Mouse (Mus musculus) adrenal gland, postnatal 4 days (tissue): ENCODE results near the gene Gatb. TPM values are rescaled to one million over a fixed set of nuclear protein-coding genes. Genes with fewer than 3 reads are reported as not detected.

Experiments
- DNase-seq, 2 experiments: peaks; one replicate each; pipeline ENCODE4 v3.0.0; 2021 to 2022; ENCODE audit warnings: low spot score in 2 of 2, mixed read lengths in 2 of 2
- total RNA-seq, 2 experiments: library from RNA; stranded (reverse); gene quantifications; 2 replicates each; pipeline ENCODE4 v1.2.3; 2021

Gene Gatb
- total RNA-seq, 2 experiments from 2014 or later = 35.2 to 36.4 TPM

- DNase-seq = no peak
These were observed 79.1 kb downstream of the Gatb start for GRCm38 (mm10) chr3:85652727-85653665.

DNA sequence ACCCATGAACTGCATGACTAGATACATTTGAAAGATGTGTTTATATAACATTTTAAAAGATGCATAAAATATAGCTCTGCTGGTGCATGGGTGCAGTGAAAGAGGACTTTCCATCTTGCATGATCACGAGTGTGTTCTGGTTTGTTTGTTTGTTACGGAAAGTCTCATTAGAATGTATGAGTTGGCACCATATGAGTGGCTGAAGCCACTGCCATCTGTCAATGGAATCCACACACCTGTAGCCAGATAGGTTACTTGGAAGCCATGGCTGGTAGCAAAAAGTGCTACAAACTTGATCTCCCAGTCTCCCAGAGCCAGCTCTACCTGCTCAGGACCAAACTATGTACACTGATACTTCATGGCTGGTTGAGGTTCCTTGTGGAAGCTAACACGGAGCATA, 81.6 kb downstream of the Gatb start:
- no peak for DNase-seq

- DNase-seq = no peak
These were observed 85.8 kb downstream of the Gatb start for GRCm38 (mm10) chr3:85659681-85660080.

- no peak for DNase-seq
These were observed 88.3 kb downstream of the Gatb start for GRCm38 (mm10) chr3:85661926-85662813.

DNA sequence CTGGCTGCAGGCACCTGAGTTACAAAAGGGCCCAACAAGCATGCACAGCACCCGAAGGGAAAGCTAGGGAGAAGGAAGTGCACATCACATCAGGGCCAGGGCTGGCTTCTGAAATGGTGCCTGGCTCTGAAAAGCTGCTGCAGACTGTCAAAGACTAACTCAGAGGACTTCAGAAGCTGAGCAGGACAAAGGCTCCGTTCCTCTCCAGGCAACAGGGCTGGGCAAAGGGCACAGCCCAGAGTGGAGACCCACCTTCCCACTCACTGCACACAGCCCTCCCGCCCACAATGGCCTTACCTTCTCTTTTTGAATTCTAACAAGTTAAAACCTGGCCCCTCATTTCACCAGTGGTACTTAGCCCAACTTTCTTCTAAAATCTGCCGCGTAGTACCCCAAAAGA, 89.9 kb downstream of the Gatb start:
- no peak for DNase-seq

DNA sequence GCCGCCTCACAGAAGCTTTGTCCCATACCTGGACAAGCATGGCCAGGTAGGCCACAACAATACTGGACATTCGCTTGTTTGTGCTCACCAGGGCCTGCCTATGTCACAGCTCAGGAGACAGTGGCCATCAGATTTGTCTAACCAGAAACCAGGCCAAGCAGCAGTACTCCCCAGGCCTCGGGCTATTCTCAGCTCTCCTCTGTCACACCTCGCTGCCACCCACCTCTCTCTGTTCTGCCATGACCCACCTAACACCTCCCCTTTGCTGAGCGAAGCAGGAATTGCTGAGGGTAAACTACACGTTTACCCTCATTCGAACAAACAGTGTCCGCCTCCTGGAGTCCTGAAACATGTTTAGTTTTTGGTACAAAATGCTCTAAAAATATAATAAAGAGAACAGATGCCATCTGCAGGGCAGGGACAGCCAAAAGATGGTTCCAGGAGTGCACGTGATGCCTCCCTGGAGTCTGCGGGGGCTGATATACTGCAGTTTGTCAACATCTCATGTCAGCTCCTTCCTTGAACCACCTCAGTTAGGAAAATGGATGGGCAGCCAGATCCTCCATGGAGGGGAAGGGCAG, 90.8 kb downstream of the Gatb start:
- no peak for DNase-seq

DNA sequence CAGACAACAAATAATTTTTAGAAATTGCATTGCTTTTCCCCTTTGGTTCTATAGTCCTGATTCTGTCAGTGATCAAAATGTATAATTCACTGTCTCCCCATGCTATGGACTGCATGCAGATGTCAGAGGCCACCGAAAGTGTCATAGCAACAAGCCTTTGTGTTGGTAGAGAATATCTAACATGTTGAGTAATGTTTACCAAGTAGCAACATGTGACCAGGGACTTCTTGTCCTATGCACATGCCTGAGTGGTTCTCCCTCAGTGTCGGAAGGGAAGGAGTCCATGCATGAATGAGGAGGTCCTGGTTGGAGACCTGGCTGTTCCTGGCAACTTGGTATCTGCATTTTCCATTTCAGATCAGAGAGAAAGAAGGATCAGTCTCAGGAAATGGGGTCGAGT, 92.2 kb downstream of the Gatb start:
- no peak for DNase-seq

DNA sequence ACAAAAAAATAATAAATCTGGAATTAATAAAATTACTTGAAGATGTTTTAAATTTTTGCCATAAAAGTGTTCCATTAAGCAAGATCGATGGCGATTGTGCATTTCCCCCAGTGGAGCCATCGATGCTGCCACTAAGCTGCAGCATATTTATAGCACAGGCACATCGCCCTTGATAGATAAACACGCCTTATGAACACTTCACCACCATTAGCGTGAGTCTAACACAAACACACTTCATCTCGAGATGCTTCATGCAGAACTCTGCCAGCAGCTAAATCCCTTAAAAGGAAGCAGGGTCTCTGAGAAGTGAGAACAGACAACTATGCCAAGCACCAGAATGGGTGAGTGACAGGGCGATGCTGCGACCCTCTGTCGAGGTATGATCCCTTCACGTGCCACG, 92.8 kb downstream of the Gatb start:
- no peak for DNase-seq

- no peak for DNase-seq
These were observed 93.8 kb downstream of the Gatb start for GRCm38 (mm10) chr3:85667683-85668082.

DNA sequence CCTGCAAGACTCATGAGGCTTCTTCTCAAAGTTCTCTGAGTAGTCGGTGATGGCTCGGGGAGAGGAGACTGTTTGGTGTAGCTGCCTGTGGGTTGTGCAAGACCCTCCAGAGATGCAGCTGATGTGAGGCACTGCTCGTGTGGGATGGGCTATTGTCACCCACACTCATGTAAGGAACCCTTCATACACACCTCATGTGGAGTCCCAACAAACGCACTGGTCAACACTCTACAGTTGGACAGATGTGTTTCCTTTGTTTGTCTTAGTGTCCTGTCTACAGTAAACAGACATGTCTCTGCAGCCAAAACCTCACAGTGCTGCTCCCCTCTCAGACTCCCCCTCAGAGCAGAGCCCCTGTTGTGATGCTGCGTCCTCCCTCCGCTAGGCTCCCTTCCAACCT, 95.9 kb downstream of the Gatb start:
- DNase-seq = no peak

DNA sequence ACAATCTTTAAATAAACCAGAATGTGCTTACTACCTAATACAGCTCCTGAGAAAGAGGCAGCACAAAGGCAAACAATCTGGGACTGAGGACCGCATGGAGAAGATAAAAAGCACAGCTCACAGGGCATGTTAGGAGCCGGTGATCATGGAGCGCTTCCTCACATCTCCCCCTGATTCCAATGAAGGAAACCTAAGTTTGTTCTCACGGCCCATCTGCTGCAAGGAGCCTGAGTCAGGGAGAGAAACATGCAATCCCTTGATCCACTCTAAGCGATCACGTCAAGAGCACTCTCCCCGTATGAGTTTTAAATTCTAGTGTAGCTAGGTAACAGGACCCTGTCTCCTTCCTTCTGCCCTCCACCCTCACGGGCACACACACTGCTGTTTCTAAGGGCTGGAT, 103.2 kb downstream of the Gatb start:
- no peak for DNase-seq

DNA sequence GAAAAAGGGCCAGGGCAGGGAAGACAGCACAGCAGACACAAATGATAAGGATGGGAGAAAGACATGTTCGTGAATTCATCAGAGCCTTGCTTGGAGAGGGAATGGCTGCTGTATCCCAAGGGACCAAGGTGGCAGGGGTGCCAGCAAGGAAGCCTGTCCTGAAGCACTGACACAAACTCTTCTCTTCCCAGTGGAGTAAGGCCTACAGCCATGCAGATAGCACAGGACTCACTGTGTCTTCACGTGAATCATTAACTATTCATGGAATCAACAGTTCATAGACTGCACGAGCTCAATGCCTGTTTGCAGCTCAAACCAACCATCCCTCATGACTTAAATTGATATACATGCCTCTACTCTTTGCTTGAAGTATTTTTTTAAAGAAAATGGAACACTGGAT, 104.0 kb downstream of the Gatb start:
- no peak for DNase-seq

- DNase-seq = no peak
These were observed 105.5 kb downstream of the Gatb start for GRCm38 (mm10) chr3:85679312-85679933.

DNA sequence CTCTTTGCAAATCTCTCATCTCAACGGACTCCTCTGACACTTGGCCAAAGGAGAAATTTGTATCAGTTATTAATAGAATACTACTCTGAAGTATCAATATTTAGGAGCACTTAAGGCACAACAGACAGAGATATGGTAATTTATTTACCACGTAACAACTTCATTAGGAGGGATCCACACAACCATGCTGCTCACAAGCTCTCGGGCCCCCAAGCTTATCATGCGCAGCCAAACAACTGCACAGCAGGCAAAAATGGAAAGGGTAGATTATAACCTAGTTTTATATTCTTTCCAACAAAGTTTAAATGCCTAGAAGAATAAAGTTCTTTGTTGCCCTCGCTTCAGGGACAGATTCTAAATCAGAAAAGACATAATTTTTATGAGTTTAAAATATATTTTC, 106.0 kb downstream of the Gatb start:
- DNase-seq = no peak

DNA sequence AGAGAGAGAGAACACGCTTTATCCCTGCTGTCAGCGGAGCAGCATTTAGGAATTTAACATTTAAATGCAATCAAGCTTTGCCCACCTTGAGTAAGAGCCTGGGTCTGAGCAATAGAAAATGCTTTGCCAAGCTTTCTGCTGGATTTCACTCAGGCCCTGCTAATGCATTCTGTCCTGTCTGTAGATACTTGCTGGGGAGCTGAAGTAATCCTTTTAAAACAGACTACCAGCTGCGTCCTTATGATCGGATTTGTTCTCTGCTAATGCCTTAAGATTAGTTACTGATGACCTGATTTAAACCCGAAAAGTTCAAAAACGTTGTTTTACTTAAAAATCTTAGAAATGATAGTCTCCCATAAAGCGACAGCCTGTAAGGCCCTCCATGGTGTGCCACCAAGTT, 107.2 kb downstream of the Gatb start:
- DNase-seq = no peak

DNA sequence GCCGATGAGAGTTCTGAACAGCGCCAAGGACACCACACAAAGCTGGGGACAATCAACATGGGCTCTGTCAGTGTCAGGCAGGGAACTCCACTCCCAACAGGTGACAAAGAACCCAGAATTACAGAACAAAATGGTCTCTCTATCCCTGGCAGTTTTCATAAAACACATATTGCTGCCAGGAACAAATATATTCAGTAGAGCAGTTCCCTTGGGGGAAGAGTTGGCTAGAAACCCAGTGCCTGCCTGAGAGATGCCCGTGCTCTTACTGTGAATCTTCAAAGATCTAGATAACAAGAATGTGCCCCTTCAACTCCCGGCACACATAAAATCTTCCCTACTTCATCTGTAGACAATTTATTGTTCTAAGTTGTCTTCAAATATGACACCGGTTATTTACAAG, 109.7 kb downstream of the Gatb start:
- no peak for DNase-seq

GRCm38 (mm10) chr3:85685271-85685670, 111.4 kb downstream of the Gatb start:
- DNase-seq = no peak

DNA sequence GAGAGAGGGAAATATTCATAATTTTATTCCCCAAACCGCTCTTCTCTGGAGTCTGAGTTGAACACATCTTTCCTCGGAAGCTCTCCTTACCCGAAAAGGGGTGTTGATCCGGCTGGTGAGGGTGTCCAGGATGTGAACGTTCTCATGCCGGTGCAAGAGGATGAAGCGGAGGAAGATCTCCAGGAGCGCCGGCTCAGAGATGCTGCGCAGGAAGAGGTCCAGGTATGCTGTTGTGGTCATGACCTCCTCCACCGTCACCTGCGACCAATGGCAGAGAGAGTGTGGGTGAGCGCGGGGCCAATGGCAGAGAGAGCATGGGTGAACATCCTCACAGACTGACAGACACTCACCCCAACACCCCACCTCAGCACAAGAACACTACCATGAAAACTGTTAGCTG, 114.4 kb downstream of the Gatb start:
- no peak for DNase-seq

DNA sequence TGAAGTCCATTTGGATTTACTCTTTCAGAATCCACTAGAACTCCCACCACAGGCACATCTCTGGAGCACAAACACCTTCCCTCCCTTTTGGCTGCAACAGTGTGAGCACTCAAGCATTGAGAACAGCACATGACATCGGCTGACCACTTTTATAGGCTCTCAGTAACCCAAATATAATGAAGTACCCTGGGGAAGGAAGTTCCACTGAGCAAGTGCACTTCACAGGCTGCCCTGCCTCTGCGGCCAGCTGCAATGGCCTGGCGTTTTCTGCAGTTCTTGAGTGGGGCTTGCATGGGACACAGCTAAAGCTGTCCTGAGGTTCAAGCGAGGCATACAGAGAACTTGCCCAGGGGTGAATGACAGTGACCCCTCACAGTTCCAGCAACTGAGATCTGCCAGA, 117.2 kb downstream of the Gatb start:
- DNase-seq = no peak

DNA sequence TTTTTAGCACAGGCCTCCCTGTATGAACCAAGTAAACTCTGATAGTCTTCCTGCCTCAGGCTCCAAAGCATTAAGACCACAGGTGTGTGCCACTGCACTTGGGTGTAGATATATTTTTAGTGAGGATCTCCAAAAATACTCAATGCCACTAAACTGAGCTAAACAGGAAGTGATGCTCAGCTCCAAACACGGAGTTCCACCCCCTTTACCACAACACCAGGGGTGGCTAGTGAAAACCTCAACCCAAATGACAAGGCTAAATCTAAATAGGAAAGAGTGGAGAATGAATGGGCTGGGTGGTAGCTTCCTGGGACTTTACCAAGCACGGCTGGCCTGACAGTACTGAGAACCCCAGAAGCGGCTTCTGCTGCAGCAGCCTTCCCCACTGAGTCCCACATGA, 119.1 kb downstream of the Gatb start:
- no peak for DNase-seq

- DNase-seq = no peak
These were observed 121.1 kb downstream of the Gatb start for GRCm38 (mm10) chr3:85695056-85695455.
